Mouse (Mus musculus) telencephalon, adult 2 months (tissue): ENCODE data around the gene Eif2s2.

ENCODE experiments used
- DNase-seq: peaks from one replicate; pipeline ENCODE4 v3.0.0-alpha.2; 2011; ENCODE audit warnings: low read depth, low spot score

Eif2s2 gene

DNA sequence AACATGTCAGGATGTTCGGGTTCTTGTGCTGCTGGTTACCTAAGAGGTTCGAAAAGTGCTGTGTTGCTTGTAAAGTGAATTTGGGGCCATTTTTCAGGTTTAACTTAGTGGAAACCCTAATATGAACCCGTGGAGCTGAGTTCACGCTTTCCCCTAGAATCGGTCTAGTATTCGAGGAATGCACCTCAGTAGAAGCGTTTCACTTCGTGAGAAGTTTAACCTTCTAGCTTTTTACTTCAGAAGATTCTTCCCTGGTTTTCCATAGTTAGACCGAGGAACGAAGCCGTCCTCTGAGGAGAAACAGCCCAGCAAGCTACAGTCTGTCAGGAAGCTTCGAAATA, 280 bp upstream of the Eif2s2 start:
- no peak for DNase-seq

DNA sequence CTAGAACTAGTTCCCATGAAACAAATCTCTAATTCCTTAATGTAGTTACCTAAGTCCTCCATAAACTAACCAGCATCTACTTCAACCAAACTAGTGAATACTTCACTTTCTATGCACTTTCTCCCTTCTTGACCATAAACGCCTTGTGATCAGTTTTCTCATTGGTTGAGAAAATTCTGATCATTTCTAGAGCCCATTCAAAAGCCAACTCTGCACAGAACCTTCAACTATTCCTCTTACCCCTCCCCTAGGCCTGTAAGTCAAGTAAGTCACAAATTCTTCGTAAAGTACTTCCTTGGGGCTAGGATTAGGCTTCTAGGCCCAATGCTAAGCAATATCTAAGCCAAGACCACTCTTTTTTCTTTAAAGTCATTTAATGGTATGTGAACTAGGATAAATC, 1.1 kb downstream of the Eif2s2 start:
- no peak for DNase-seq

DNA sequence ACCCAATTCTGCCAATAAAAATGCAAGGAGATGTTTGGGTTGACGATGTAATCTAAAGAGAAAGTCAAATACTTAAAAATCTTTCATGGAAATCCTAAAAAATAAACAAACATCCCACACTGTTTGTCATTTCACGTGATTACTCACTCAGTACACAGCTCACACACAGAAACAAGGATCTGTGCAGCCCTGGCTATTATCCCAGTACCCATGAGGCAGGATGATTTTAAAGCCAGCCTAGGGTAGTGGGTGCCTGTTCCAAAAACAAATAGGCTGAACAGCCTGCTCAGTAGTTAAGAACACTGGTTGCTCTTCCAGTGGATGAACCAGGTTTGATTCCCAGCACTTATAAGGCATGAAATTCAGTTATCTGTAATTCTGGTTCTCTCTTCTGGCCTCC, 16.1 kb downstream of the Eif2s2 start:
- no peak for DNase-seq

DNA sequence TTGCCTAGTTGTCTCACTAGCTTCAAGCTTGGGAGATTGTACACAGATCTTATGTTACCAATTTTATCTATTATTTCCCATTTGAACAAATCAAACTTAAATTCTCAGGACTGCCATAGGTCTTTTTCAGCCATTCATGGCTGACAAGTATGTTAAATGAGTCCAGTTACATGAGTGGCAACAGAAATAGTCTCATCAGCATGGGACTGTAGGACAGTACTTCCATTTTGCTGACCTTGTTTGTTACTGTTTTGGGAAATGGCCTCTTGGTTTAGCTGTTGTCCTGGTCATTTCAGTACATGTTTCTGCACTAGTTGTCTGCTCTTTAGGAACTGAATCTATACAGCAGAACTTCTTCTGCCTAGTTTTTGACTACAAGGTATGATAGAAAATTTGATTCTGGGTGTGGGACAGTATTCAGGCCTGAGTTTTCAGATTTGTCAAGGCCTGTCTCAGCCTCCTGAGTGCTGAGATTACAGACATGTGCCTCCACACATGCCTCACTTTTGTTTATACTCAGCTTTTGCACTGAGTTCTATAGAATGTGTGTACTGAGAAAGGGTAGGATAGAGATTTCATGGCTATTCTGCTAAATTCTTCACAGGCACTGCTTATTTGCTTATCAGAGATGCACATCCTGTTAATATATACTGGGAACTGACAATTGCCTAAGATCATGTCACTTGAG, 22.6 kb downstream of the Eif2s2 start:
- no peak for DNase-seq

DNA sequence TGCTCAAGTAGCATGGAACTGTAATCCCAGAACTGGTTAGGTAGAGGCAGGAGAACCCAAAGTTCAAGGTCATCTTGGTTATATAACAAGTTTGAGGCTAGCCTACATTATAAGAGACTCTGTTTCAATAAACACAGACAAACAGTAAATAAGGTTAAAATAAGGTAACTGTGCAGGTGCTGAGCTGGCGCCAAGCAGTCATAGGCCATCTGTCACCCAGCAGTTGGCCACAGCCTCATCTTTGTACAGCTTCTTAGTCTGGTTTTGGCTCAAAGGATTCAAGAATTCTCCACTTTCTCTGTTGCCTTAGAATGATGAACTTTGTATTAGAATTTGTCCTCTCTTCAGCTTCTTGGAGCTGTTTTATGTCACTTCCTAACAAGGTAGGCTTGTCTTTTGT, 24.6 kb downstream of the Eif2s2 start:
- DNase-seq = no peak

DNA sequence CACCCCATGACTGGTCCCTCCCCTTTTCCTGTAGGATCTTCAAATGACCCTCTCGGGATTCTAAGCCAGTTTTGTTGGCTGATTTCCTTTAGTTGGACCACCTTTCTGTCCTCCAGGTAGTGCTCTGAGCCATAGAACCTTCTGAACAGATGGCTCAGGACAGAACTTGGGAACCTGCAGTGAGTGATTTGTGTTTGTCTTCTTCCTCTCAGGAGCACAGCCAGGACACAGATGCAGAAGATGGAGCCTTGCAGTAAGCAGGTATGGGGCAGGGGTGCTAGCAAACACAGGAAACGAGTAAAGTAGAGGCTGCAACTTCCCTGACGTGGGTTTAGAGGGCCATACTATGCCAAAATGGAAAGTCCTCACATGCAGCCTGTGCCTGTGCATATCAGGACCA, 27.0 kb downstream of the Eif2s2 start:
- DNase-seq = no peak

DNA sequence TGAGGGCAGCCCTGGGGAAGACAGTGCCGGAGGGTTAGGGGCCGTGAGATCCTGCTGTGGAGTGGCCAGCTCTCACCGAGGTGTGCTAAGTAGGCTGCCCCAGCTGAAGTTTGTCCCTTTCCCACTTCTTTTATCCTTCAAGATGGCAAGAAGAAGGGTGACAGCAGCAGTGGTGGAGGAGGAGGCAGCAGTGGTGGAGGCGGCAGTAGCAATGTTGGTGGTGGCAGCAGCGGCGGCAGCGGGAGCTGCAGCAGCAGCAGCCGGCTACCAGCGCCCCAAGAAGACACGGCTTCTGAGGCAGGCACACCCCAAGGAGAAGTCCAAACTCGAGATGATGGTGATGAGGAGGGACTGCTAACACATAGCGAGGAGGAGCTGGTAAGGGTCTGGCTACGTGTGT, 29.1 kb downstream of the Eif2s2 start:
- DNase-seq = peak; percentile 11

DNA sequence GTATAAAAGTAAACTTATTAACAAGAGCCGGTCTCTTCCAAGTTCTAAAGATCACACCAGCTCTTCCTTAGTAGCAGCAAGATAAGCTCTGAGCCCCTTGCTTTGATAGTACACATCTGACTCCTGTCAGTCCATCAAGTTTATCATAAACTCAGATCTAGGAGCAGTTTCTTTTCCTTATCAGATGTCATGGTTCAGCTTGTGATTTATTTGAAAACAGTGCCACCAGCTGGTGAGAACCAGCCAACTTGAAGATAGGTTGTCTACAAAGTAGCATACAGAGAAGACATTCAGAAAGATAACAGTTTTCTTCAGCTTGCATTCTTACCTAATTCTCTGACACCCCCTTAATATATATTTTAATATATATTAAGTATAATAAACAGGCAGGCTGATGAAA, 37.4 kb downstream of the Eif2s2 start:
- DNase-seq = peak; percentile 49

DNA sequence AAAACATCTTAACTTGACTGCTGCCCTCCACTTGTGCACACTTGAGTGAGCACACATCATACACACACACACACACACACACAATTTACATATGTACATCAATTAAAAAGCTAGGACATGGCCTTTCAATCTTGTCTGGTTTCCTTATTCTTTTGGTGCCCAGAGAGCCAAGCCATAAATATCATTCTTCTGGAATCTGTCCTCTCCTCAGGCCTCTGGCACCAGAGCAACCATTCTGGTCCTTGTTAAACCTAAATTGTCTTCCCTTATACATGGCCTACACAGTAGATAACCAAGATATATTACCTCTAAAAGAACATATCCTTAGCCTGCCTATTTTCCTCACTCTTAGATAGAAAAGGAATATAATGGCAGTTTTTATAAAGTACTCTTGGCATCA, 44.6 kb downstream of the Eif2s2 start:
- no peak for DNase-seq

DNA sequence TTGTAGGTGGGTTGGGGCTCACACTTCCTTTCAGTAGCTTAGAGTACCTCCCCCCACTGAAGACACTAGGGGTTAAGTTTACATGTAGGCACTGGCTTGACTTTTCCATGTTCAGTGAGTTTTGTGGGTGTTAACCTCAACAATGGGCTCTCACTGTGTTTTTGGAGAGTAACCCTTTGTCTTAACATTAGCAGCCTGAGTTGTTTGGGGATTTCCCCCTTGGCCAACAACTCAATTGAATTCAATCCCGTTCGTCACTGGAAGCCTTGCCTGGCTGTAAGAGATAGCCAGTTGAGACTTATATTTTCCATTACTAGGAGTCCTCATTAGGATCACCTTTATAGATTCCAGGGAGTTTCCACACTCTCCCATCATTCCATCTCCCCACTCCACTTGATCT, 56.2 kb downstream of the Eif2s2 start:
- DNase-seq = no peak

DNA sequence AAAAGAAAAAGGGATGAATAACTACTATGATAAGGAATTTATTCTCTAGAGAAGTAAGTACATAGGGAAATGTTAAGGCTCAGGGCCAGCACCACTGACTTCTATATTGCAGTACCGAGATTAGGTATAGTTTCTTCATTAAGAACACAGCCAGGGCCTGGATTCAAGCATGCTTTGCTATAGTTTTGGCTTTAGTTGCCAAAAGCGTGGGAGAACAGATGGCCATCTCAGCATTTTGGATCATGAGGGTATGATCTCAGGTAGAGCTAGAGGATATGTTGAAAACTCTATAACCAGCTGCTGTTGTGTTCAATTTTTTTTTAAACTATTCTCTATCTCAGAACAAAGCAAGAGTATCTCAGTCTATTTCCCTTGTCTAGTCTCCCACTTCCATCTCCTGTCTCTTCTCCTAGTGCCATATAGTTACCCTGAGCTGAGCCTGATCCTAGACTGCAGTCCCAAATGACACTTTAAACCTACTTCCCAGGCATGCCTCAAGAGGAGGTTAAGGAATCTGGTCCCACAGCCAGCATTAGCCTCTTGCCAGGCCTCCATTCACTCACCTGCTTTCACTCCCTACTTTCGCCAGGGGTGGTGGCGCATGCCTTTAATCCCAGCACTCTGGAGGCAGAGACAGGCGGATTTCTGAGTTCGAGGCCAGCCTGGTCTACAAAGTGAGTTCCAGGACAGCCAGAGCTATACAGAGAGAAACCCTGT, 58.4 kb downstream of the Eif2s2 start:
- no peak for DNase-seq

DNA sequence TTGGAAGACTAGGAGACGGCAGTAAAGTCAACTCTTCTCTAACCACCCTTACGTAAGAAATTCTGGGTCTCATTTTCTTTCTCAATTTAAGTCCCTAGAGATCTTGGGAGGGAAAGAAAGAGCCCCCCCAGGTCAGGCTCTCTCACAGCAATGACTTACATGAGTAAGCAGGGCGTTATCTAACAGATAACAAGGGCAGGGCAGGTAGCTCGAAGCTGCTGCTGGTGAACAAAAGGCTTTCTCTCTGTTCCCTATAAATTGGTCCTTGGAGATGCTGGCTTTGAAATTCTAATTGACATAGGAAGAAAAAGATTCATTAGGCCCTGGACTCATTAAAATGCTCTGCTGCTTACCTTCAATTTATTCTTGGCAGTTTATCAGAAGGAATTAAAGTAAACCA, 60.3 kb downstream of the Eif2s2 start:
- no peak for DNase-seq

DNA sequence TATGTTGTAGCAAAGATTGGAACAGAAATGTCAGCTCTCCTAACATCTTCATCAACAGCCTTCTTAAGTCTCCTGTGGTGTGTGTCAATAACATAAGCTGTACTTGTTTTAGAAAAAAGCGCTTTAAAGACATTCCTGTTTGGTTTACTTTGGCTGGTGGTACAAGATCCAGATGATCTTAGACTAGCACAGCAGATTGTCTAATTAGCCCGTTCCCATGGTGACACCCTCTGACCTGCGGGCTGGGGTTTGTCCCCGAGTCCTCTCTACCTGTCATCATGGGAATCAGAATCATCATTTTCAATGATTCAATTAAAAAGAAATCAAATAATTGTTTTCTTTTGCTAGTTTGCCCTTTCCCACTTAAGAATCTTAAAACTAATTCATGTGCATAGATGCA, 65.2 kb downstream of the Eif2s2 start:
- DNase-seq = no peak

DNA sequence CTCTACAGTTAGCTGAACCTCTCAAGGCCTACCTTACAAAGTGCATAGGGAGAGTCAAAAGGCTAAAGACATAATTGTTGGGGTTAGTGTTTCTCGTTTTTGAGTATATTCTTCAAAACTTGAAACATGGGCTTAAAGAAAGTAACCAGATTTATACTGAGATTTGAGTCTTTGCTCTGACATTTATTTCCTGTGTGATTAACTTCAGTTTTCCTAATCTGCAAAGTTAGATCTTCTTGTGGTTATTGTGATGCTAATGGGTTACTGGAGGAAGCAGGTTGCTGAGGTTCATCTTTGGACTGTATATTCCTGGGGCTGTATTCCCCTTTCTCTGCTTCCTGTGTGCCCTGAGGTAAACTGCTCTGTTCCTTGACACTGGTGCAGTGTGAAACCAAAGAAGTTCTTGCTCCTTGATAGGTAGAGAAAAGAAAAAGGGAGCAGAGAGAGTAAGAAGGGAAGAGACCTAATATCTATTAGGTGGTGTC, 66.6 kb downstream of the Eif2s2 start:
- no peak for DNase-seq
